ENCODE assay signal across 9 mouse cellular contexts in genomic region chr7:123524218-123524861, GRCm38 (mm10). TPM values are rescaled to one million over a fixed set of nuclear protein-coding genes. Genes with fewer than 3 reads are reported as not detected.
DNase-seq lines count a peak whose midpoint lies in the region; ATAC-seq and TF ChIP-seq lines count a peak whose summit lies in the region.
"Had no signal": no experiment of that assay in that cellular context is flagged by ENCODE, and none has a peak within 500 bp of the region (broad histone marks: within the 10 kb centered on the region; RNA-seq: fewer than 3 reads in every experiment).

No protein-coding gene starts in this region.

- 15% methylated on average over 8 of the region's 8 CpGs for WGBS in intestine, embryonic 14.5 days
- 18% methylated on average over 8 of the region's 8 CpGs for WGBS in intestine, embryonic 16.5 days
- 25% methylated on average over 8 of the region's 8 CpGs for WGBS in forebrain, embryonic 13.5 days
- 25% methylated on average over 8 of the region's 8 CpGs for WGBS in hindbrain, embryonic 14.5 days
- WGBS in midbrain, embryonic 10.5 days = 30% methylated on average over 8 of the region's 8 CpGs
- 12% methylated on average over 8 of the region's 8 CpGs for WGBS in stomach, postnatal 0 days

- ATAC-seq in intestine, embryonic 14.5 days (replicated peaks; ENCODE audit: low FRiP score, low TSS enrichment, low read depth) = no peak
- no peak for ATAC-seq in intestine, embryonic 16.5 days
- ATAC-seq in forebrain, embryonic 13.5 days = peak; percentile 61
- peak; percentile 34; the same call in 1 of the 2 replicates for ATAC-seq in hindbrain, embryonic 14.5 days (ENCODE audit: low FRiP score)
- no peak for ATAC-seq in stomach, postnatal 0 days (ENCODE audit: low FRiP score, low TSS enrichment)

- no peaks in the 10 kb centered on the region for H3K4me1 ChIP-seq in intestine, embryonic 14.5 days (replicated peaks; ENCODE audit: control insufficient read depth, insufficient read depth, low read length)
- H3K4me1 ChIP-seq in intestine, embryonic 16.5 days (ENCODE audit: control insufficient read depth, insufficient read depth, low read length) = no peaks in the 10 kb centered on the region
- H3K4me1 ChIP-seq in forebrain, embryonic 13.5 days = no peaks in the 10 kb centered on the region
- no peaks in the 10 kb centered on the region; the same call in 1 of the 2 replicates for H3K4me1 ChIP-seq in hindbrain, embryonic 14.5 days (replicated peaks; ENCODE audit: control insufficient read depth, insufficient read depth, low read length)
- 0 out of 2 replicates have a peak, but pooled peaks cover 3% of the 10 kb centered on the region for H3K4me1 ChIP-seq in midbrain, embryonic 10.5 days
- H3K4me1 ChIP-seq in stomach, postnatal 0 days (replicated peaks; ENCODE audit: control insufficient read depth, insufficient read depth) = no peaks in the 10 kb centered on the region

- no peak for TF ChIP-seq EP300 in stomach, postnatal 0 days (optimal IDR thresholded peaks at IDR 0.05)

- no peaks in the 10 kb centered on the region for H3K36me3 ChIP-seq in intestine, embryonic 14.5 days (ENCODE audit: control insufficient read depth, insufficient read depth, low read length)
- no peaks in the 10 kb centered on the region for H3K36me3 ChIP-seq in intestine, embryonic 16.5 days (ENCODE audit: control insufficient read depth, insufficient read depth, low read length)
- no peaks in the 10 kb centered on the region for H3K36me3 ChIP-seq in forebrain, embryonic 13.5 days (ENCODE audit: poor library complexity, severe bottlenecking)
- H3K36me3 ChIP-seq in hindbrain, embryonic 14.5 days (replicated peaks; ENCODE audit: control insufficient read depth, insufficient read depth) = no peaks in the 10 kb centered on the region
- H3K36me3 ChIP-seq in midbrain, embryonic 10.5 days = no peaks in the 10 kb centered on the region
- no peaks in the 10 kb centered on the region for H3K36me3 ChIP-seq in stomach, postnatal 0 days (ENCODE audit: control insufficient read depth, insufficient read depth, low read length)

- no peak overlapping the region for H3K9ac ChIP-seq in intestine, embryonic 14.5 days (ENCODE audit: low read length)
- H3K9ac ChIP-seq in intestine, embryonic 16.5 days (ENCODE audit: low read depth, low read length) = no peak overlapping the region
- no peak overlapping the region for H3K9ac ChIP-seq in forebrain, embryonic 13.5 days
- no peak overlapping the region for H3K9ac ChIP-seq in hindbrain, embryonic 14.5 days
- H3K9ac ChIP-seq in stomach, postnatal 0 days (ENCODE audit: low read length) = no peak overlapping the region

- TF ChIP-seq CTCF in left cerebral cortex, adult 2 months (IDR thresholded peaks at IDR 0.05) = peak; percentile 91
- peak; percentile 87 for TF ChIP-seq CTCF in stomach, postnatal 0 days (IDR thresholded peaks at IDR 0.05; ENCODE audit: low read depth)

- peak; percentile 93 for DNase-seq in intestine, embryonic 14.5 days (ENCODE audit: low spot score)
- DNase-seq in c-Kit-positive CD71-negative TER-119-negative erythroid progenitor cells, embryonic 14.5 days (ENCODE audit: low read depth) = peak; percentile 20
- DNase-seq in hindbrain, embryonic 14.5 days (ENCODE audit: low spot score) = peak; percentile 93
- DNase-seq in left cerebral cortex, adult 2 months (ENCODE audit: extremely low spot score in 1 of 2, low spot score in 2 of 2) = peak; percentile 76 to 87
- DNase-seq in midbrain, embryonic 10.5 days (ENCODE audit: low spot score) = peak; percentile 80
- peak; percentile 72 for DNase-seq in stomach, postnatal 0 days (ENCODE audit: low spot score)

- H3K27me3 ChIP-seq in intestine, embryonic 14.5 days (replicated peaks; ENCODE audit: control insufficient read depth, insufficient read depth, low read length) = no peaks in the 10 kb centered on the region
- H3K27me3 ChIP-seq in intestine, embryonic 16.5 days (replicated peaks; ENCODE audit: control insufficient read depth, insufficient read depth, low read length) = no peaks in the 10 kb centered on the region
- 0 out of 2 replicates have a peak, but pooled peaks cover 4% of the 10 kb centered on the region for H3K27me3 ChIP-seq in forebrain, embryonic 13.5 days
- no peaks in the 10 kb centered on the region for H3K27me3 ChIP-seq in hindbrain, embryonic 14.5 days (ENCODE audit: control insufficient read depth, insufficient read depth, low read length)
- no peaks in the 10 kb centered on the region for H3K27me3 ChIP-seq in midbrain, embryonic 10.5 days (ENCODE audit: low read depth, poor library complexity, severe bottlenecking)
- H3K27me3 ChIP-seq in stomach, postnatal 0 days (ENCODE audit: control insufficient read depth, insufficient read depth, low read length) = no peaks in the 10 kb centered on the region

- intact Hi-C loops in left cerebral cortex, adult 2 months (cut with DNase I) = loop anchor here (1.0 to 10.0 kb wide), 4 partner anchors 458 to 1869 kb away; partner anchors contain the start of gene Hs3st4

- H3K4me3 ChIP-seq in intestine, embryonic 14.5 days (ENCODE audit: low read depth, low read length) = no peak overlapping the region
- no peak overlapping the region for H3K4me3 ChIP-seq in intestine, embryonic 16.5 days (ENCODE audit: low read length)
- H3K4me3 ChIP-seq in forebrain, embryonic 13.5 days = no peak overlapping the region
- no peak overlapping the region for H3K4me3 ChIP-seq in hindbrain, embryonic 14.5 days (replicated peaks; ENCODE audit: low read length)
- H3K4me3 ChIP-seq in left cerebral cortex, adult 2 months = no peak overlapping the region
- no peak overlapping the region for H3K4me3 ChIP-seq in midbrain, embryonic 10.5 days
- H3K4me3 ChIP-seq in stomach, postnatal 0 days (ENCODE audit: low read depth, low read length) = no peak overlapping the region
- H3K4me3 ChIP-seq: myocyte had no signal

- no peak overlapping the region for H3K4me2 ChIP-seq in intestine, embryonic 14.5 days (ENCODE audit: low read length)
- no peak overlapping the region for H3K4me2 ChIP-seq in intestine, embryonic 16.5 days (ENCODE audit: low read depth, low read length)
- H3K4me2 ChIP-seq in forebrain, embryonic 13.5 days = no peak overlapping the region
- H3K4me2 ChIP-seq in hindbrain, embryonic 14.5 days (replicated peaks) = no peak overlapping the region
- H3K4me2 ChIP-seq in stomach, postnatal 0 days (replicated peaks; ENCODE audit: low read depth) = no peak overlapping the region

- no peaks in the 10 kb centered on the region for H3K9me3 ChIP-seq in intestine, embryonic 14.5 days (ENCODE audit: control insufficient read depth, low read length)
- no peaks in the 10 kb centered on the region for H3K9me3 ChIP-seq in intestine, embryonic 16.5 days (ENCODE audit: control insufficient read depth, low read length)
- H3K9me3 ChIP-seq in forebrain, embryonic 13.5 days (replicated peaks) = no peaks in the 10 kb centered on the region
- no peaks in the 10 kb centered on the region for H3K9me3 ChIP-seq in hindbrain, embryonic 14.5 days (ENCODE audit: control insufficient read depth, low read length)
- H3K9me3 ChIP-seq in midbrain, embryonic 10.5 days (replicated peaks) = no peaks in the 10 kb centered on the region
- no peaks in the 10 kb centered on the region for H3K9me3 ChIP-seq in stomach, postnatal 0 days (ENCODE audit: control insufficient read depth, low read length)

- H3K27ac ChIP-seq in intestine, embryonic 14.5 days (ENCODE audit: low read depth) = no peak overlapping the region
- no peak overlapping the region for H3K27ac ChIP-seq in intestine, embryonic 16.5 days (ENCODE audit: low read length)
- H3K27ac ChIP-seq in forebrain, embryonic 13.5 days = no peak overlapping the region
- no peak overlapping the region for H3K27ac ChIP-seq in hindbrain, embryonic 14.5 days
- H3K27ac ChIP-seq in left cerebral cortex, adult 2 months = no peak overlapping the region
- no peak overlapping the region for H3K27ac ChIP-seq in midbrain, embryonic 10.5 days (replicated peaks)
- H3K27ac ChIP-seq in stomach, postnatal 0 days (replicated peaks) = no peak overlapping the region

RNA-seq across cellular contexts. Expression of gene Zkscan2, which starts 24.1 kb away (rescaled TPM):
- 2.9 and 3.6 TPM in 2 replicates for polyA plus RNA-seq in intestine, embryonic 14.5 days (2014; fragmentation: Nextera tagmentation; extraction: Ambion mirVana)
- 1.1 TPM in 2 replicates for polyA plus RNA-seq in intestine, embryonic 16.5 days (2015; fragmentation: Nextera tagmentation; extraction: Ambion mirVana)
- polyA plus RNA-seq in forebrain, embryonic 13.5 days (2015; fragmentation: Nextera tagmentation; extraction: Ambion mirVana) = 9.1 and 10.8 TPM in 2 replicates
- 15.4 and 16.9 TPM in 2 replicates for polyA plus RNA-seq in hindbrain, embryonic 14.5 days (2014; fragmentation: Nextera tagmentation; extraction: Ambion mirVana)
- 10 to 100 TPM; 18.9 to 22.4 TPM for total RNA-seq in left cerebral cortex, adult 2 months (2021)
- polyA plus RNA-seq in midbrain, embryonic 10.5 days (2016; fragmentation: Nextera tagmentation; extraction: Ambion mirVana) = 4.6 and 6.5 TPM in 2 replicates
- polyA plus RNA-seq in stomach, postnatal 0 days (2015; fragmentation: Nextera tagmentation; extraction: Ambion mirVana) = 0.25 and 0.28 TPM in 2 replicates
- polyA plus RNA-seq: myocyte had no signal

Comparison
In these comparisons a context has a peak if more than half of its experiments do, and no peak if none do; other contexts are left out.
1. ATAC-seq: peak in forebrain, embryonic 13.5 days (single experiment) and hindbrain, embryonic 14.5 days (single experiment); none in intestine, embryonic 14.5 days (single experiment), intestine, embryonic 16.5 days (single experiment) and stomach, postnatal 0 days (single experiment).
2. DNase-seq: peak in every context shown above with its lines; median percentile 93 in intestine, embryonic 14.5 days; 93 in hindbrain, embryonic 14.5 days; 82 in left cerebral cortex, adult 2 months; 80 in midbrain, embryonic 10.5 days; 72 in stomach, postnatal 0 days; 20 in c-Kit-positive CD71-negative TER-119-negative erythroid progenitor cells, embryonic 14.5 days.